Mouse (Mus musculus) MEL (cell line): ENCODE measurements at regions not wholly inside any gene's neighbourhood (a gene's known extent, or its start where the extent isn't known, plus 50 kb on each side); places are given as distances from the start of the nearest gene placed in this dataset.

Source experiments
- CTCF ChIP-seq, 3 experiments: IDR thresholded peaks in 2 of 3; conservative IDR thresholded peaks in 1 of 3; 2 replicates each; pipeline ENCODE4 v1.5.1; 2011 to 2012; ENCODE audit warnings: low read length in 3 of 3, low read depth in 2 of 3, mild to moderate bottlenecking in 2 of 3, improper control_type of control experiment in 1 of 3, inconsistent platforms in 1 of 3, mixed read lengths in 1 of 3, moderate library complexity in 1 of 3; ENCODE audit not compliant: control insufficient read depth in 1 of 3, insufficient read depth in 1 of 3, poor library complexity in 1 of 3, severe bottlenecking in 1 of 3
- POLR2A ChIP-seq, 2 experiments: IDR thresholded peaks; 2 replicates each; pipeline ENCODE4 v1.6.1; 2011 to 2012; ENCODE audit warnings: low read length in 2 of 2, mild to moderate bottlenecking in 2 of 2, control low read depth in 1 of 2, improper control_type of control experiment in 1 of 2, low read depth in 1 of 2, moderate library complexity in 1 of 2; ENCODE audit not compliant: control insufficient read depth in 1 of 2, insufficient read depth in 1 of 2, poor library complexity in 1 of 2
- TAL1 ChIP-seq: IDR thresholded peaks from 2 replicates; pipeline ENCODE4 v1.6.1; 2012; ENCODE audit warnings: mild to moderate bottlenecking, inconsistent platforms, low read length, moderate library complexity, mixed read lengths
- TCF12 ChIP-seq: IDR thresholded peaks from 2 replicates; pipeline ENCODE4 v1.6.1; 2014; ENCODE audit warnings: low read depth, mild to moderate bottlenecking, inconsistent platforms, low read length, improper control_type of control experiment, moderate library complexity
- UBTF ChIP-seq: IDR thresholded peaks from 2 replicates; pipeline ENCODE4 v1.6.1; 2012; ENCODE audit warnings: low read depth, mild to moderate bottlenecking, inconsistent platforms, low read length, improper control_type of control experiment, moderate library complexity, borderline replicate concordance; ENCODE audit not compliant: insufficient read depth

DNA sequence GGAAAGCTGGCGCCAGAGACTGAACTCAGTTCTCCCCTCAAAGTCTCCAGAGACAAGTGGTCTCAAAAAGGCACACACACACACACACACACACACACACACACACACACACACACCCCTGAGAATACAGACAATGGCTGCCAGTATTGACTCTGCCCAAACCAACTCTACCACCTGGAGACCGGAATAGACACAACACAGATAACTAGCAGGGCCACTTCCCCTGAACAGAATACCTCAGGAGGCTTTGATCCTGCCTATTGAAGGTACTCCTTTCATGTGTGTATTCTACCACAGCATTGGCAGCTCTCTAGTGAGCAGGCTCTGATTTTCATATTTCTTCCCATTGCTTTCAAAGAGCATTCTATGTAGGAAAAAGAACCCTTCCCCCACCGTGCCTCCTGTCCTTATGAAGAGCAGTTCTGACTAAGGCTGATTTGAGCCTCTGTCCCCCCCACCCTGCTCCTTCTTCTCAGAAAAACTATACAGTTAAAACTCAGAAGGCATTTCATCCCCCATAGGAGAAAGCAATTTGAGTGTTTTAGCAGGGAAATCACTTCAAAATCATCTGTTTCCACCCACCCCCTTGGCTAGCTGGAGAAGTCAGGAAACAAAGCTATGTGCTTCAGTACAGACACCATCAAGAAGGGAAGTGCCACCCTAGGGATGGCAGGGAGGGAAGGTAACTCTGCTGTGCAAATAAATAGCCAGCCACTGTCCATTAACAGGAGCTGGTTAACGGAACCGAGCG is 230.0 kb upstream of the Gap43 start:
- no peak for TF ChIP-seq TAL1
- no peak for TF ChIP-seq CTCF (IDR thresholded peaks at IDR 0.05 in 2 of 3, conservative IDR thresholded peaks at IDR 0.05 in 1 of 3; ENCODE audit: control insufficient read depth in 1 of 3, insufficient read depth in 1 of 3, low read depth in 2 of 3, low read length in 3 of 3, poor library complexity in 1 of 3, severe bottlenecking in 1 of 3)
- TF ChIP-seq POLR2A (IDR thresholded peaks at IDR 0.05; ENCODE audit: control insufficient read depth in 1 of 2, insufficient read depth in 1 of 2, low read depth in 1 of 2, low read length in 2 of 2, poor library complexity in 1 of 2): no peak
- no peak for TF ChIP-seq TCF12
- TF ChIP-seq UBTF: no peak
